Mouse (Mus musculus) hindbrain, embryonic 12.5 days (tissue): ENCODE measurements around the gene Kars. TPM values are rescaled to one million over a fixed set of nuclear protein-coding genes. Genes with fewer than 3 reads are reported as not detected.

Experiments
- ATAC-seq: fragments of 200-750 bp; cut with Nextera tagmentation; 2 replicates; pipeline ENCODE4 v1.8.0; 2017; ENCODE audit warnings: moderate TSS enrichment; ENCODE audit not compliant: low FRiP score
- H3K27ac ChIP-seq: fragments of 300-500 bp; sonication (generic); 2 replicates; pipeline ENCODE4 v1.5.1; 2016; ENCODE audit warnings: mild to moderate bottlenecking
- H3K27me3 ChIP-seq: fragments of 300-500 bp; sonication (generic); 2 replicates; pipeline ENCODE4 v1.6.1; 2016; ENCODE audit warnings: mild to moderate bottlenecking
- H3K36me3 ChIP-seq: fragments of 300-500 bp; sonication (generic); 2 replicates; pipeline ENCODE4 v1.6.1; 2016; ENCODE audit warnings: mild to moderate bottlenecking
- H3K4me1 ChIP-seq: fragments of 300-500 bp; sonication (generic); 2 replicates; pipeline ENCODE4 v1.6.1; 2016
- H3K4me2 ChIP-seq: fragments of 300-500 bp; sonication (generic); replicated peaks from 2 replicates; pipeline ENCODE4 v1.6.1; 2016; ENCODE audit warnings: mild to moderate bottlenecking
- H3K4me3 ChIP-seq: fragments of 300-500 bp; sonication (generic); 2 replicates; pipeline ENCODE4 v1.5.1; 2016; ENCODE audit warnings: mild to moderate bottlenecking
- H3K9ac ChIP-seq: fragments of 300-500 bp; sonication (generic); 2 replicates; pipeline ENCODE4 v1.6.1; 2016; ENCODE audit warnings: mild to moderate bottlenecking, moderate library complexity
- H3K9me3 ChIP-seq: fragments of 300-500 bp; sonication (generic); replicated peaks from 2 replicates; pipeline ENCODE4 v1.6.1; 2016; ENCODE audit warnings: mild to moderate bottlenecking
- WGBS: fragments of 180-500 bp; shearing (Covaris S2); methylation state at CpG from one replicate; pipeline ENCODE4 v1.1.7; 2016; 5-methylcytosine and 5-hydroxymethylcytosine counted together
- polyA plus RNA-seq: library from polyadenylated mRNA; unstranded; fragments of >200 nt; fragmentation: Nextera tagmentation; extraction: Ambion mirVana; gene quantifications from 2 replicates; pipeline ENCODE4 v1.2.1, GENCODE M21; 2016

Gene Kars
- polyA plus RNA-seq, 1 experiment from 2014 or later: 183 TPM

DNA sequence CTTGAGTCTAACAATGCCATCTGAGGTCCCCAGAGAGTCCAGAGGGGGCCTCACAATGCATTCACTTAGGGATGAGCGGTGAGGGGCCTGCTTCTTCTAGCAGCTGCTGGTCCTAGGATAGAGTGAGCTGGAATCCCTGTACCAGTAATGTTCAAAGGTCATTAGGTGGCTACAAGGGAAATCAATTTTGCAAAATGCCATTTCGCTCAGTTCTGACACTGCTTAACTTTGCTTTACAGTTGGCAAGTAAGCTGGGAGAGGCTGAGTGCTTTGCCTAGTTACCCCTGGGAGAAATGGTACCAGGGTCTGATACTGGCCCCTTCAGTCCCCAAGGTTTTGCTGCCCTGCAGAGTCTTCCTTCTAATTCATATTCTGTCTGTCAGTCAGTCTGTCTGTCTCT lies 35.4 kb downstream of the Kars start:
- 89% methylated on average over 2 of the region's 2 CpGs for WGBS
- peaks cover 51% of the 10 kb centered on the region for H3K36me3 ChIP-seq
- no peak overlapping the region for H3K9ac ChIP-seq
- no peaks in the 10 kb centered on the region for H3K9me3 ChIP-seq
- ATAC-seq: no peak
- no peak overlapping the region for H3K27ac ChIP-seq
- H3K4me3 ChIP-seq: no peak overlapping the region
- no peak overlapping the region for H3K4me2 ChIP-seq
- no peaks in the 10 kb centered on the region for H3K27me3 ChIP-seq
- H3K4me1 ChIP-seq: no peaks in the 10 kb centered on the region

GRCm38 (mm10) chr8:111974138-111974537 lies 37.0 kb downstream of the Kars start:
- WGBS: 95% methylated on average over 12 of the region's 12 CpGs
- H3K36me3 ChIP-seq: peaks cover 49% of the 10 kb centered on the region
- H3K9me3 ChIP-seq: no peaks in the 10 kb centered on the region
- H3K9ac ChIP-seq: no peak overlapping the region
- no peak overlapping the region for H3K4me2 ChIP-seq
- no peaks in the 10 kb centered on the region for H3K27me3 ChIP-seq
- no peak overlapping the region for H3K27ac ChIP-seq
- no peak overlapping the region for H3K4me3 ChIP-seq
- no peak for ATAC-seq
- H3K4me1 ChIP-seq: no peaks in the 10 kb centered on the region

GRCm38 (mm10) chr8:111968991-111969390 lies 42.1 kb downstream of the Kars start:
- H3K27ac ChIP-seq: no peak overlapping the region
- H3K4me2 ChIP-seq: no peak overlapping the region
- H3K4me1 ChIP-seq: no peaks in the 10 kb centered on the region
- H3K9ac ChIP-seq: no peak overlapping the region
- H3K27me3 ChIP-seq: no peaks in the 10 kb centered on the region
- peaks cover 22% of the 10 kb centered on the region for H3K36me3 ChIP-seq
- H3K4me3 ChIP-seq: no peak overlapping the region
- 42% methylated on average over 5 of the region's 5 CpGs for WGBS
- H3K9me3 ChIP-seq: no peaks in the 10 kb centered on the region
- no peak for ATAC-seq

DNA sequence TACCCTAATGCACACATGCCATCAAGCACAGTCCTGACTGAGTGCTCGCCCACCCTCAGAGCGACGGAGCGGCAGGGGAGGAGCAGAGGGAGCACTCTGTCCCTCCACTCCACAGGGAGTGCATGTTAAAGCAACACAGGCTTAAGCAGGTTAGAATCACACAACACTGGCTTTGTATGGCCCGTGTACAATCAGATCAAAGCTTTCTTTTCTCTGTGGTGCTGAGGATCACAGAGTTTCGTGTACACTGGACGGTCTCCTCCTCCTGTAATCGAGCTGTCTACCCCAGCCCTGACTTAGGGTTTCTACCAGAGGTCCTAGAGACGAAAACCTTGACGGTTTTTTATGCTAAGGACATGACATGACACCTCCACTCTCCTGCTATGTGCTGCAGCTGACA lies 42.6 kb downstream of the Kars start:
- Histone ChIP-seq H3K9ac (no peak overlapping the region), H3K36me3 (peaks cover 18% of the 10 kb centered on the region), H3K4me1 (no peaks in the 10 kb centered on the region), H3K4me3 (no peak overlapping the region), H3K27ac (no peak overlapping the region), H3K27me3 (no peaks in the 10 kb centered on the region), H3K9me3 (no peaks in the 10 kb centered on the region), H3K4me2 (no peak overlapping the region)
- ATAC-seq: no peak
- WGBS: 82% methylated on average over 10 of the region's 10 CpGs

GRCm38 (mm10) chr8:111967246-111967870 lies 43.8 kb downstream of the Kars start:
- Histone ChIP-seq H3K4me2 (no peak overlapping the region), H3K9me3 (no peaks in the 10 kb centered on the region), H3K36me3 (peaks cover 13% of the 10 kb centered on the region), H3K27me3 (no peaks in the 10 kb centered on the region), H3K4me3 (no peak overlapping the region), H3K27ac (no peak overlapping the region), H3K4me1 (0 out of 2 replicates have a peak, but pooled peaks cover 2% of the 10 kb centered on the region), H3K9ac (no peak overlapping the region)
- 86% methylated on average over 5 of the region's 5 CpGs for WGBS
- no peak for ATAC-seq

DNA sequence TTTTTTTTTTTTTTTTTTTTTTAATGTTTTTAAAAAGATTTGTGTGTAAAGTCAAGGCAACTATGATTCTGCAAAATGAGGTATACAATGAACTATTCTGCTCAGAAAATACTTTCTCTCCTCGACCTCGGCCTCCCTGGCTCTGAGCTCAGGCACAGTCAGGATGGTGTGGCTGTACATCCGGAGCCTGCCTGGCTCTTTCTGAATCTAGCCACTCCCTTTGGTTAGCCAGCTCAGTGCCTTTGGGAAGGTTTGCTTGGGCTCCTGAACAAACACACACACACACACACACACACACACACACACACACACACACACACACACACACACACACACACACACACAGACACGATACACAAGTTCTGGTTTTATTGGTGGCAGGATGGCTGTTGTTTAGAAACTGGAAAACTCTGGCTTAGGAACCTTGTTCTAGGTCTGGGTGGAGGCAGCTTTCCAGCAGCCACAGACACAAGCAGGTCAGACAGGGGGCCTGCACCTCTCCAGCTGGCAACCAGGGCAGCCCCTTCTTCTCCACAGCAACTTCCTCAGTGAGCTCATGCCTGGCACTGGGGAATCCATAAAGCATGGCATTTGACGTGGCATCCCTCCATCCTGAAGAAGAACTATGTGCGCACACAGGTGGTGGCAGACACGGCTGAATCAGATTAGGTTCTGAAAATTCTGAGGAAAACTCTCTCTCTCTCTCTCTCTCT lies 46.1 kb downstream of the Kars start:
- Histone ChIP-seq H3K4me3 (no peak overlapping the region), H3K9me3 (no peaks in the 10 kb centered on the region), H3K27ac (no peak overlapping the region), H3K27me3 (no peaks in the 10 kb centered on the region), H3K4me1 (0 out of 2 replicates have a peak, but pooled peaks cover 2% of the 10 kb centered on the region), H3K36me3 (0 out of 2 replicates have a peak, but pooled peaks cover 3% of the 10 kb centered on the region), H3K9ac (no peak overlapping the region), H3K4me2 (no peak overlapping the region)
- ATAC-seq: no peak
- WGBS: 79% methylated on average over 7 of the region's 7 CpGs

DNA sequence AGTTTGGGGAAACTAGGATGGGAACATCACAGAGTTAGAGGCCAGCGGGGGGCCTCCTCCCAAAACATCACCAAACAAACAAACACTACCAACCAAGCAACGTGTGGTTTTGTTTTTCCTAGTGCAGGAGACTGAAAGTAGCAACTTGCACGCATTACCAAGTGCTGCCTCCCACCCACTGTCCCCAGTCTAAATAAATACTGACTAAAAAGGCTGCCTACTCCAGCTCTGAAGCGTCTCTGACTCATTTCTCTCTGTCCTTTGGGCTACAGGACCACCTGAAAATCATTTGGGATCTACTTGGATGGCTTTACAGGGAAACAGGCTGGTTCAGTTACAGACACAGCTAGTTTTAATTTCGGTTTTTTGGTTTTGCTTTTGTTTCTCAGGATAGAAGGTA lies 46.8 kb downstream of the Kars start:
- H3K4me3 ChIP-seq: no peak overlapping the region
- H3K9ac ChIP-seq: no peak overlapping the region
- H3K4me2 ChIP-seq: no peak overlapping the region
- H3K9me3 ChIP-seq: no peaks in the 10 kb centered on the region
- no peak overlapping the region for H3K27ac ChIP-seq
- ATAC-seq: no peak
- no peaks in the 10 kb centered on the region for H3K27me3 ChIP-seq
- peaks cover 10% of the 10 kb centered on the region; the same call in 1 of the 2 replicates for H3K36me3 ChIP-seq
- H3K4me1 ChIP-seq: 0 out of 2 replicates have a peak, but pooled peaks cover 2% of the 10 kb centered on the region
- 55% methylated on average over 5 of the region's 5 CpGs for WGBS

DNA sequence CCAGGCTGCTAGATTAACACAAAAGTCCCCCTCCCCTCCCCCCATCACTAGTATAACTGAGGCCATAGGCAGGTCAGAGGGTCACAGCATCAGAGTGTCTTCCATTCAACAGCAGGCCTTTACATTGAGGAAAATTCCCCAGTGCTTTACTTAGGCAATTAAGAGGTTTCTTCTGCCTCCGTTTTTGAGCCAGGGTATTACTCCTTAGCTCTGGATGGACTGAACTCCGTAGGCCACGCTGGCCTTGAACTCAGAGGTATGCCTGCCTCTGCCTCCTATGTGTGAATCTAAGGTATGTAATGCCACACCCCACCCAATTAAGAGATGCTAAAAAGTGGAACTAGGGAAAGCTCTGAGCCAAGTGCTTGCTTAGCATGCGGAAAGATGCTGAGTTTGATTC lies 47.6 kb downstream of the Kars start:
- no peaks in the 10 kb centered on the region for H3K27me3 ChIP-seq
- H3K27ac ChIP-seq: no peak overlapping the region
- 77% methylated on average over 4 of the region's 4 CpGs for WGBS
- H3K9ac ChIP-seq: no peak overlapping the region
- no peak overlapping the region for H3K4me3 ChIP-seq
- 0 out of 2 replicates have a peak, but pooled peaks cover 2% of the 10 kb centered on the region for H3K4me1 ChIP-seq
- peaks cover 13% of the 10 kb centered on the region; the same call in 1 of the 2 replicates for H3K36me3 ChIP-seq
- no peak for ATAC-seq
- H3K4me2 ChIP-seq: no peak overlapping the region
- H3K9me3 ChIP-seq: no peaks in the 10 kb centered on the region

DNA sequence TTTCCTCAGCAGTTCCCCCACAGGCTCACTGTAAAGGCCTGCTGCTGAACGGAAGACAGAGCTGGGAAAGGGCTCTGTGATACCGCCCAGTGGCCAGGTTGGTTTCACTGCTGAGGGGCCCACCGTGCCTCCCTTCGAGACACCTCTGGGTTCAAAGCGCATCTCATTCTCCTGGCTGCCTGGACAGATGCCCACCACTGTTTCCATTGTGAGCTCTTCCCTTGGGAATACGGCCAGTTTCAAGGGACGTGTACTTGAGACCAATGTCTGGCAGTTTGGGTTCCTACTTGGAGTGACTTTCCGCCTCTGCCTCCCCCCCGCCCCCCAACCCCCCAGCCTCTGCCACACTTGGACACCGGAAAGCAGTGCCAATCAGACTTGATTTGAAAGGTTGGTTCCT lies 48.0 kb downstream of the Kars start:
- no peak overlapping the region for H3K27ac ChIP-seq
- H3K36me3 ChIP-seq: peaks cover 11% of the 10 kb centered on the region; the same call in 1 of the 2 replicates
- H3K27me3 ChIP-seq: no peaks in the 10 kb centered on the region
- no peak overlapping the region for H3K4me2 ChIP-seq
- no peaks in the 10 kb centered on the region for H3K9me3 ChIP-seq
- no peak overlapping the region for H3K9ac ChIP-seq
- ATAC-seq: no peak
- H3K4me3 ChIP-seq: no peak overlapping the region
- H3K4me1 ChIP-seq: 0 out of 2 replicates have a peak, but pooled peaks cover 2% of the 10 kb centered on the region
- 64% methylated on average over 10 of the region's 10 CpGs for WGBS

DNA sequence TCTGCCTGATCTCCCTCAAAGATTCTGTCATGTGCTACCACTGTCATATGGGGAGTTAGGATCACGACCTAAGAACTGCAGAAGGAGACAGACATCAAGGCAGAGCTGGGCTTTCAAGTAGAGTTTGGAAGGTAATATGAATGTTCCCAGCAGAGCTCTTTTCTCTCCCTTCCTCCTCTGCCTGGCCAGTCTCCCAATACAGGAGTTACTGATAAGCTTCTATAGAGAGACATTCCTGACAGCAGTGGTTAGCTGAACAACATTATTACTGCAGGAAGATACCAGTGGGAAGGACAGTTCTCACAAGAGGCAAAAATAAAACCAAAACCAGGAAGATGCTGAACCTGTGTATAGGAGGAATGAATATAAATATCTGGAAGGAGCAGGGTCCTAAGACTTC lies 48.5 kb downstream of the Kars start:
- Histone ChIP-seq H3K9me3 (no peaks in the 10 kb centered on the region), H3K4me3 (no peak overlapping the region), H3K4me1 (0 out of 2 replicates have a peak, but pooled peaks cover 2% of the 10 kb centered on the region), H3K27me3 (no peaks in the 10 kb centered on the region), H3K9ac (no peak overlapping the region), H3K36me3 (peaks cover 16% of the 10 kb centered on the region; the same call in 1 of the 2 replicates), H3K27ac (no peak overlapping the region), H3K4me2 (no peak overlapping the region)
- no peak for ATAC-seq
- 78% methylated on average over 1 of the region's 1 CpGs for WGBS

DNA sequence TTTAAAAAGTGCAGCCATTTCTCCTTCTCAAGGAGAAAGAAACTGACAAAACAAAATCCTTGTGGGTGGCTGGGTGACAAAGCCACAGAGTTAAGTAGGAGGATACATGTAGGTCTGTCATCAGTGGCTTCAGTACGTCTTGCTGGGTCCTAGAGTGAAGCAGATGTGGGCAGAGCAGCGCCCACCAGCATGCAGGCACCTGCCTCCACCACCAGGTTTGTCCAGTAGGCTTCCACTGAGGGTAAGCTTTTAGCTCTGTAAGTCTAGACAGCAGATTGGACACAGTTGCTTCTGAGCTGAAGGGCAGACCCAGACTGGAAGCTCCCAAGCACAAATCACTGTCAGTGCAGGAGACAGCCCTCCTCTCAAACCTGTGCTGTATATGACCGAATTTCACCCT lies 49.8 kb downstream of the Kars start:
- Histone ChIP-seq H3K27me3 (no peaks in the 10 kb centered on the region), H3K4me2 (no peak overlapping the region), H3K9me3 (no peaks in the 10 kb centered on the region), H3K4me3 (no peak overlapping the region), H3K27ac (no peak overlapping the region), H3K4me1 (0 out of 2 replicates have a peak, but pooled peaks cover 2% of the 10 kb centered on the region), H3K9ac (no peak overlapping the region), H3K36me3 (peaks cover 28% of the 10 kb centered on the region)
- ATAC-seq: no peak
- WGBS: 75% methylated on average over 3 of the region's 3 CpGs

DNA sequence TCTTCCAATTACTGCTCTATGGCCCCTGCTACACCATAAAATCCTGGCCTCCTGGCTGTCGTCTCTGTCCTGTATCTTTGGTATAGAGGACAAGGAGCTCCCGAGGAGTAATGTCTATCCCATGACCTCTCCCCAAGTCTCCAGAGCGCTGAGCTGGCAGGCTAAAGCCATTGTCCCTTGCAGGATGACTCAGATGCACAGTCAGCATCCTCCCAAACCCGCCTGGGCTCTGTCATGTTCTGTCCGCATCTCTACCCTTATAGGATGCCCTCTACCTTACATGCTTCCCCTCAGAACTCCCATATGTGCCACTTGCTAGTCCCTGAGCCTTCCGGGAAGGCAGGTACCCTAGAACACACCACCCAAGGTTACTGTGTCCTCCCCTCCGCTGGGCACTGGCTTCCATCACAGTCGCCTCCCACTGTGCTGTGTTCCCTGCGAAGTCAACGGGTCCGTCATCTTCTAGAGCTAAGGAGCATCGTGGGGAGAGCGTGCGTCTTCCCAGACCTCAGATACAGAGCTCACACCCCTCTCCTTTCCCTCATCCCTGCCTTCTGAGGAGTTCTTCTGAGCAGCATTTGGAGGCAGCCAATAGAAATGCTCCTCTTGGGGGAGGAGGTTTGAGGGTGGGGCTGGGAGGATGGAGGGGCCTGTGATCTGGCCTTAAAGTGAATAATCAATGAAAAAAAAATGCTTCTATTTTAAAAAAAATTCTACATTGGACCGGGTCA lies 50.4 kb downstream of the Kars start:
- Histone ChIP-seq H3K27ac (no peak overlapping the region), H3K4me3 (no peak overlapping the region), H3K4me2 (no peak overlapping the region), H3K36me3 (peaks cover 32% of the 10 kb centered on the region), H3K4me1 (0 out of 2 replicates have a peak, but pooled peaks cover 2% of the 10 kb centered on the region), H3K27me3 (no peaks in the 10 kb centered on the region), H3K9ac (no peak overlapping the region), H3K9me3 (no peaks in the 10 kb centered on the region)
- 66% methylated on average over 15 of the region's 15 CpGs for WGBS
- no peak for ATAC-seq
